Mouse (Mus musculus) hindbrain, embryonic 14.5 days (tissue): ENCODE data around the gene Filip1. TPM values are rescaled to one million over a fixed set of nuclear protein-coding genes. Genes with fewer than 3 reads are reported as not detected.

Experiments
- ATAC-seq: fragments of 200-750 bp; cut with Nextera tagmentation; 2 replicates; pipeline ENCODE4 v1.8.0; 2017; ENCODE audit warnings: moderate number of reproducible peaks, mild to moderate bottlenecking, moderate TSS enrichment, moderate library complexity; ENCODE audit not compliant: low FRiP score
- DNase-seq: peaks from one replicate; pipeline ENCODE4 v3.0.0-alpha.2; 2015; ENCODE audit warnings: low spot score
- H3K27ac ChIP-seq: fragments of 300-500 bp; sonication (generic); 2 replicates; pipeline ENCODE4 v1.5.1; 2014; ENCODE audit warnings: mild to moderate bottlenecking, moderate library complexity
- H3K27me3 ChIP-seq: fragments of 300-500 bp; sonication (generic); 2 replicates; pipeline ENCODE4 v1.6.1; 2014; ENCODE audit warnings: mild to moderate bottlenecking, low read length, mixed read lengths; ENCODE audit not compliant: control insufficient read depth, insufficient read depth
- H3K36me3 ChIP-seq: fragments of 300-500 bp; sonication (generic); replicated peaks from 2 replicates; pipeline ENCODE4 v1.6.1; 2014; ENCODE audit not compliant: control insufficient read depth, insufficient read depth
- H3K4me1 ChIP-seq: fragments of 300-500 bp; sonication (generic); replicated peaks from 2 replicates; pipeline ENCODE4 v1.6.1; 2014; ENCODE audit warnings: antibody characterized with exemption, low read length, mixed read lengths; ENCODE audit not compliant: control insufficient read depth, insufficient read depth
- H3K4me2 ChIP-seq: fragments of 300-500 bp; sonication (generic); replicated peaks from 2 replicates; pipeline ENCODE4 v1.6.1; 2014; ENCODE audit warnings: mild to moderate bottlenecking, moderate library complexity
- H3K4me3 ChIP-seq: fragments of 300-500 bp; sonication (generic); replicated peaks from 2 replicates; pipeline ENCODE4 v1.5.1; 2014; ENCODE audit warnings: mild to moderate bottlenecking, low read length
- H3K9ac ChIP-seq: fragments of 300-500 bp; sonication (generic); 2 replicates; pipeline ENCODE4 v1.6.1; 2014
- H3K9me3 ChIP-seq: fragments of 300-500 bp; sonication (generic); 2 replicates; pipeline ENCODE4 v1.6.1; 2016; ENCODE audit warnings: low read length; ENCODE audit not compliant: control insufficient read depth
- WGBS: fragments of 180-500 bp; shearing (Covaris S2); extraction: QIAGEN DNeasy Blood & Tissue Kit; methylation state at CpG from one replicate; pipeline ENCODE4 v1.1.7; 2014; 5-methylcytosine and 5-hydroxymethylcytosine counted together
- polyA plus RNA-seq: library from polyadenylated mRNA; unstranded; fragments of >200 nt; fragmentation: Nextera tagmentation; extraction: Ambion mirVana; gene quantifications from 2 replicates; pipeline ENCODE4 v1.2.1, GENCODE M21; 2014

Filip1 gene
- polyA plus RNA-seq, 1 experiment from 2014 or later: 2.2 TPM

DNA sequence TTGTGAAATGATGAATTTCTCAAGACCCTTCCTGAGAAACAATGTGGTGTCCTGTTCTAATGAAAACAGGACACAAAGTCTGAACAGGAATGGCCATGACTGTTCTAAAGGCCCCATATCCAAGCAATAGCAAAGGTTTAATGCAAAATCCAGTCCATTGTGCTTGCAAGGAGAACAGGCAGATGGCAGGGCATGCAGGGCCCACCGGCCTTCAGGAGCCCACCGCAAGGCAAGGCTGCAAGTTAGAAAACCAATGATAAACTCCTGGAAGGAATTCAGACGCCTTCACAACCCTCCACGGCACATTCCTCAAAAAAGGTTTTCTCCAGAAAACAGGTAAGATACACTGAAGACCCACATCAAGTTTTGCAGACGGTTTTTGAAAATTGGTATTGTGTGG lies 99.7 kb downstream of the Filip1 start:
- 83% methylated on average over 5 of the region's 5 CpGs for WGBS
- H3K9ac ChIP-seq: no peak overlapping the region
- no peak for DNase-seq

DNA sequence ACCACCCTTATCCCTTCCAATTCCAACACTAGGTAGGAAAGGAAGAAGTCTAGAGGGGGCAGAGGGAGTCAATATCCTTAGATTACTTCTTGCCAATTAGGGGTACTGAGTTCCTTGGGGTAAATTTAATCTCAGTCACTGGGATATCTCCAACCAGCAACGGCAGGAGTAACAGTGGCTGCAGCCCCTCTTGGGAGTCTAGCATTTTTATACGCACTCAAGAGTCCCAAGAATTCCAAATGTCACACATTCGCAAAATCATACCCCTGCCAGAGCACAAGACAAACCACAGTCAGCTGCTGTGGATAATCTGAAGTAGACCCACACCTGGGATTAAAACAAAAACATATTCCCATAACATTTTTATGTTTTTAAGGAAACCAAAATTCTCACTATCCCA lies 102.5 kb downstream of the Filip1 start:
- no peak for DNase-seq
- Histone ChIP-seq H3K4me1 (no peaks in the 10 kb centered on the region), H3K4me2 (no peak overlapping the region), H3K9ac (no peak overlapping the region), H3K27me3 (no peaks in the 10 kb centered on the region), H3K4me3 (no peak overlapping the region), H3K36me3 (no peaks in the 10 kb centered on the region), H3K27ac (no peak overlapping the region), H3K9me3 (no peaks in the 10 kb centered on the region)
- WGBS: 94% methylated on average over 3 of the region's 3 CpGs
- no peak for ATAC-seq

More for the DNA sequence above, 99.7 kb downstream of the Filip1 start:
- no peaks in the 10 kb centered on the region for H3K27me3 ChIP-seq
- H3K4me1 ChIP-seq: no peaks in the 10 kb centered on the region
- H3K27ac ChIP-seq: no peak overlapping the region
- no peaks in the 10 kb centered on the region for H3K36me3 ChIP-seq
- H3K4me2 ChIP-seq: no peak overlapping the region
- no peak for ATAC-seq
- H3K4me3 ChIP-seq: no peak overlapping the region
- no peaks in the 10 kb centered on the region for H3K9me3 ChIP-seq

DNA sequence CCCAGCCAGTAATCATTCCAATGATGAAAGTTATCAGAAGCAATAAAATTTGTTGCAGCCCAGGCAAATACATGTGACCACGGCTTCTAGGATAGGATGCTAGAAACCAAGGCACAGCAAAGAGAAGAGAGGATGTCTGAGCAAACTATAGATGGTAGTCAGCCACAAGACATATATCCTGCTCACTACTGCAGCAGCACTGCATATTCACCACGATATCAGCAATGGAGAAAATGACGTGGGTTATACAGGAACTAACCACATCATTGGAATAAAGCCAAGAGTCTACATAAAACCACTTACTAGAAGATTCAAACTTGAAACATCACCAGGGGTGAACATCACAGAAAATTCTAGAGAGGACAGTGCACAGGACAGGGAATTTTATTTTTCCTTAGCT lies 113.8 kb downstream of the Filip1 start:
- Histone ChIP-seq H3K4me3 (no peak overlapping the region), H3K27me3 (no peaks in the 10 kb centered on the region), H3K27ac (no peak overlapping the region), H3K9ac (no peak overlapping the region), H3K36me3 (no peaks in the 10 kb centered on the region), H3K4me2 (no peak overlapping the region), H3K9me3 (no peaks in the 10 kb centered on the region), H3K4me1 (no peaks in the 10 kb centered on the region)
- WGBS: 91% methylated on average over 3 of the region's 3 CpGs
- ATAC-seq (no peak), DNase-seq (no peak)

DNA sequence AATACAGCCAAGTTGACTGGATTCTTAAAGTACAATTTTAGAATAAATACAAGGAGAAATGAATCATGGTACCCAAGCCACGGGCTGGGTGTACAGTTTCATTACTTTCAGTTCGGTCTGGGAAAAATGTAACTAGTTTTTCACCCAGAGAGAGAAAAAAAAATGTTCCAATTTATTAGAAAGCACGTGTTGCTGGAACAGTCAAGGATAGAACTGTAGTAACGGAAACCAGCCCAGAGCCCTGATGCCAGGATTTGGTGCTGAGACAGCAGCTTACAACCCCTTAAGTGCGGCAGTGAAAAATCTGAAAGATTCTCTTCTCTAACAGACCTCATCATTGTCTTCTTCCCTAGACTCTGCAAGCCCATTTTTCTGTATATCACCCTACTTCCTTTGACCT lies 118.0 kb downstream of the Filip1 start:
- 87% methylated on average over 5 of the region's 5 CpGs for WGBS

DNA sequence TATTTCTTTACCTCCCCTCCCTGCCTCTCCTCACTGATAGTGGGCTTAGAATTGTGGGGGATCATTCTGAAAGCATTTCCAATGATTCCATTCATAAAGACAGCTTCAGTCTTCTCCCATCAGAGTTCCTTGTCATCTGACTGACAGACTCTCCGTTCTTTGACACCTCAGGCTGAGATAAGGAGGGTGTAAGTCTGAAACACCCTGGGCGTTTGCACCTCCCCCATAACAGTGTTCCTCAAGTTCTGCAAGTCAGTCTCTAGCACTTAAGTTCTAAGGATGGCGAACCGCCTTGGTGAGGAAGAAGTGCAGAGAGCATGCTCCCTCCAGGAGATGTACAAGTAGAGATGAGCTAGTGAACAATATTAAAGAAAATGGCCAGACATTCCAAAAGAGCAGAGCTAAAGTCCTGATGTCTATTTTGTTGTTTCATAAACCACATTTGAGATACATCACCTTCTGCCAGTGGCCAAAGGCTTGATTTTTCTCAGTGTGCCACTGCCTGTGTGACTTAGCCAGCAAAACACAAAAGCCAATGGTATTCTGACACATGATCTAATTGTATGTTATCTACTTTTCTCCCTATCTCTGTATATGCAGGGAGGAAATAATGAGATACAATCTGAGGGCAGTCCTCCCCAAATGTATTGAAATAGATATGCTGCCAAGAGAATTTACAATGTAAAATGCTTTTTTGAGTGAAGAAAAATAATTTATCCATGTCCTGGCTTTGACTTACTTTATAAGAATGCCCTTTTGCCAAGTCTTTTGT lies 118.6 kb downstream of the Filip1 start:
- no peak for ATAC-seq
- Histone ChIP-seq H3K4me2 (no peak overlapping the region), H3K4me1 (peaks cover 9% of the 10 kb centered on the region; the same call in 1 of the 2 replicates), H3K9ac (no peak overlapping the region), H3K27ac (no peak overlapping the region), H3K9me3 (no peaks in the 10 kb centered on the region), H3K27me3 (no peaks in the 10 kb centered on the region), H3K4me3 (no peak overlapping the region), H3K36me3 (no peaks in the 10 kb centered on the region)
- WGBS: 76% methylated on average over 4 of the region's 4 CpGs
- no peak for DNase-seq

More for the DNA sequence above, 118.0 kb downstream of the Filip1 start:
- Histone ChIP-seq H3K4me3 (no peak overlapping the region), H3K9ac (no peak overlapping the region), H3K9me3 (no peaks in the 10 kb centered on the region), H3K27me3 (no peaks in the 10 kb centered on the region), H3K36me3 (no peaks in the 10 kb centered on the region), H3K4me1 (peaks cover 9% of the 10 kb centered on the region; the same call in 1 of the 2 replicates), H3K4me2 (no peak overlapping the region), H3K27ac (no peak overlapping the region)
- DNase-seq (no peak), ATAC-seq (no peak)

DNA sequence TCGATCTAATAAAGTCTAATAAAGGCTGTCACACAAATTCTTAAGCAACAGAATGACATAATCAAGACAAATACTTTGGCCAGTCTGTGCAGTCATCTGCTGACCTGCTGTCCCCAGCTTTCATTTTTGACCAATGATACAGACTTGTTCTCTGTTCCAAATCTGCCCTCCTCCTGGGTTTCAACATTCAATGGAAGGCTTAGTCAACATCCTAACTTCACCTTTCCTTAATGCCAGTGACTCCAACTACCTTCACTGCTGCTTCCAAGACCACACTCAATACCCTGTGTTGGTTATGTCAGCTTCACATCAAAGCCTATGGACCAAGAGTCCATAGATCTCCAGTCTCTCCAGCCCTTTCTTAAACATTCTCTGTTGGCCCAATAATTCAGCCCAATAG lies 120.5 kb downstream of the Filip1 start:
- 94% methylated on average over 1 of the region's 1 CpGs for WGBS
- Histone ChIP-seq H3K27ac (no peak overlapping the region), H3K27me3 (no peaks in the 10 kb centered on the region), H3K9me3 (no peaks in the 10 kb centered on the region), H3K9ac (no peak overlapping the region), H3K4me3 (no peak overlapping the region), H3K36me3 (no peaks in the 10 kb centered on the region), H3K4me1 (peaks cover 9% of the 10 kb centered on the region; the same call in 1 of the 2 replicates), H3K4me2 (no peak overlapping the region)
- DNase-seq: no peak
- ATAC-seq: no peak

DNA sequence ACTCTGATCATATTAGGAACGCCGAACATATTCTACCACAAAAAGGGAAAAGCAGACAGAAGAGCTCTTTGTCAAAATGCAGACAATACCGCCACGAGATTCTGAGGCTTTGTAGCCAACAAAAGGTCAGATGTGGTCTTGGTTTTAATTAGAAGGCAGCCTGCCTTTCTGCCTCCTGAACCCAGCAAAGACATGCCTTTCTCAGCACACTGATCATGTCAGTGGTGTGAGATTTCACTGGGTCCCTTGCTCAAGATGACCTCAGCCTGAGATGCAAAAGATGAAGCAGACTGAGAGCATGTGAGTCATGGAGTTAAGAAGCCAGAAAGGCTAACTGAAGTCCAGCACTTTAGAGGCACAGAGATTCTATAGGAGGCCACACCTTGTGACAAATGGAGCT lies 122.2 kb downstream of the Filip1 start:
- peaks cover 9% of the 10 kb centered on the region; the same call in 1 of the 2 replicates for H3K4me1 ChIP-seq
- H3K27me3 ChIP-seq: no peaks in the 10 kb centered on the region
- ATAC-seq: peak; percentile 35; the same call in 1 of the 2 replicates
- no peak overlapping the region for H3K4me3 ChIP-seq
- DNase-seq: peak; percentile 29
- peak overlapping the region; percentile 24; the same call in 1 of the 2 replicates for H3K9ac ChIP-seq
- no peaks in the 10 kb centered on the region for H3K9me3 ChIP-seq
- H3K4me2 ChIP-seq: no peak overlapping the region
- WGBS: 11% methylated on average over 4 of the region's 4 CpGs
- no peaks in the 10 kb centered on the region for H3K36me3 ChIP-seq
- H3K27ac ChIP-seq: no peak overlapping the region

DNA sequence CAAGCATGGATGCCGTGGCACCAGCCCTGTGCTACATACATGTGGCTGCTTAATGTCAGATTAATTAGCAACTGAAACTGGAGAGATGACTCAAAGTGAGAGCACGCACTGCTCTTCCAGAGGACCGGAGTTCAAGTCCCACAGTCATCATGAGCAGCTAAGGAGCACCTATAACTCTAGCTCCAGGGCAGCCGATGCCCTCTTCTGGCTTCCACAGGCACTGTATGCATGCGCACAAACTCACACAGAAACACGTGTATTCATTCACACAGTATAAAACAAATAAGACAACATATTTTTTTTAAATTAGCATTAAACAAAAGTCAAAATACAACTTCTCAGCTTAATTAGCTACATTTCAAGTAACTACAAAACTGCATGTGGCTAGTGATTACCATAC lies 123.5 kb downstream of the Filip1 start:
- no peak overlapping the region for H3K27ac ChIP-seq
- H3K9ac ChIP-seq: no peak overlapping the region
- ATAC-seq (no peak), DNase-seq (no peak)
- H3K4me1 ChIP-seq: peaks cover 9% of the 10 kb centered on the region; the same call in 1 of the 2 replicates
- no peaks in the 10 kb centered on the region for H3K9me3 ChIP-seq
- H3K4me2 ChIP-seq: no peak overlapping the region
- no peak overlapping the region for H3K4me3 ChIP-seq
- no peaks in the 10 kb centered on the region for H3K36me3 ChIP-seq
- H3K27me3 ChIP-seq: no peaks in the 10 kb centered on the region
- WGBS: 85% methylated on average over 6 of the region's 6 CpGs

DNA sequence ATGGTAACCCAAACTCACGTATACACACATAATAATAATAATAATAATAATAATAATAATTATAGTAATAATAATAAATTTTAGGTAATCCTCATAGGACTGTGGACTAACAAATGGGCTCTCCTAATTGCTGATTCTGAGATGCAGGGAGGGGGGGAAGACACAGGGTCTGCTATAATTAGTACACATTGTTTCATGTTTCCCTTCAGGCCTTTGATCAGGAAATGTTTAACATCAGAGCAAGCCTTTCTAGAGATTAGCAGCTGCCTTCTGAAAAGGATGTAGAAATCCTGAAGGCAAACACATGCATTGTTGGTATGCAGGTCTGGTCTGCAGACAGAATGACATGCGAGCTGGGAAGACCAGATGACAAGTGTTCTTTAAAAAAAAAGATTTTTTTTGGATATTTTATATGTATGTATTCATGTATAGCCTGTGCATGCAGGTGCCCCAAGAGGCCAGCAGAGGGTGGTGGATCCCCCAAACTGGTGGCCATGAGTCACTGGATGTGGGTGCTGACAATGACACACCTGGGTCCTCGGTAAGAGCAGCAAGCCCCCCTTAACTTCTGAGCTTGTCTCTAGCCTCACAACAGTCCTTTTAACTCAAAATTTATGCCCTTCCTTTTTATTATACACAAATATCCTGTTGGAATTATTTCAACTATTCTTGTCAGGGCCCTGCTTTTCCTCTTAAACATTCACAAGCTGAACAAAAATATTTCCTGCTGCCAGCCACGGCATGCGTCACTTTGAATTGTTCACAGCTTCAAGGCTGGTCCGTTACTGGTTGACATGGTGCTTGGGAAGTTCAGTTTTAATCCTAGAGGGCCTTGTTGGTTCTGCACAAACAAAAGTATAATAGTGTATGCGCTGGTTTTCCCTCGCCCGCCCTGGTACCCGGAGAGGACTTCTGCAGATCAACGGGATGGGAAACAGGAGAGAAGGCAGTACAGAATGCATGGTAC lies 127.1 kb downstream of the Filip1 start:
- H3K27me3 ChIP-seq: no peaks in the 10 kb centered on the region
- peaks cover 5% of the 10 kb centered on the region; the same call in 1 of the 2 replicates for H3K4me1 ChIP-seq
- no peak overlapping the region for H3K4me3 ChIP-seq
- no peaks in the 10 kb centered on the region for H3K36me3 ChIP-seq
- no peak overlapping the region for H3K9ac ChIP-seq
- DNase-seq (no peak), ATAC-seq (no peak)
- no peak overlapping the region for H3K27ac ChIP-seq
- H3K4me2 ChIP-seq: no peak overlapping the region
- no peaks in the 10 kb centered on the region for H3K9me3 ChIP-seq
- WGBS: 79% methylated on average over 11 of the region's 11 CpGs
